Mouse (Mus musculus) lung, adult 2 months (tissue): ENCODE data around the gene Sspo.

Experiments
- CTCF ChIP-seq: fragments of 200-500 bp; IDR thresholded peaks from 2 replicates; pipeline ENCODE4 v1.5.1; 2011; ENCODE audit warnings: mild to moderate bottlenecking, low read length, control low read depth; ENCODE audit not compliant: insufficient read depth
- POLR2A ChIP-seq: fragments of 200-500 bp; IDR thresholded peaks from 2 replicates; pipeline ENCODE4 v1.6.1; 2011; ENCODE audit warnings: low read depth, mild to moderate bottlenecking, control low read depth, low read length, borderline replicate concordance; ENCODE audit errors: extremely low read depth

GRCm38 (mm10) chr6:48508087-48508486 lies 60.1 kb downstream of the Sspo start:
- no peak for TF ChIP-seq CTCF
- no peak for TF ChIP-seq POLR2A
